Mouse (Mus musculus) adrenal gland, postnatal 25 days (tissue): ENCODE results near the gene G430095P16Rik. TPM values are rescaled to one million over a fixed set of nuclear protein-coding genes. Genes with fewer than 3 reads are reported as not detected.

ENCODE experiments used
- DNase-seq: peaks from one replicate; pipeline ENCODE4 v3.0.0; 2021; ENCODE audit warnings: mixed read lengths
- total RNA-seq: library from RNA; stranded (reverse); gene quantifications from 2 replicates; pipeline ENCODE4 v1.2.3, GENCODE M21; 2021

The G430095P16Rik gene
- total RNA-seq, 1 experiment from 2014 or later: not detected

- no peak for DNase-seq
Measured at GRCm38 (mm10) chr8:84724683-84725082, 1.9 kb downstream of the G430095P16Rik start.

GRCm38 (mm10) chr8:84725246-84725940, 2.6 kb downstream of the G430095P16Rik start:
- DNase-seq: no peak

GRCm38 (mm10) chr8:84725941-84726259, 3.1 kb downstream of the G430095P16Rik start:
- DNase-seq: no peak

GRCm38 (mm10) chr8:84728474-84728873, 5.7 kb downstream of the G430095P16Rik start:
- no peak for DNase-seq

GRCm38 (mm10) chr8:84729921-84730362, 7.1 kb downstream of the G430095P16Rik start:
- no peak for DNase-seq

- no peak for DNase-seq
Measured at GRCm38 (mm10) chr8:84730541-84731370, 7.9 kb downstream of the G430095P16Rik start.

GRCm38 (mm10) chr8:84731371-84732177, 8.8 kb downstream of the G430095P16Rik start:
- no peak for DNase-seq

GRCm38 (mm10) chr8:84732545-84732944, 9.7 kb downstream of the G430095P16Rik start:
- DNase-seq: no peak

- DNase-seq: no peak
Measured at GRCm38 (mm10) chr8:84732996-84733395, 10.2 kb downstream of the G430095P16Rik start.

- DNase-seq: no peak
Measured at GRCm38 (mm10) chr8:84733959-84734358, 11.2 kb downstream of the G430095P16Rik start.

GRCm38 (mm10) chr8:84734680-84735079, 11.9 kb downstream of the G430095P16Rik start:
- no peak for DNase-seq

- DNase-seq: no peak
Measured at GRCm38 (mm10) chr8:84735597-84735996, 12.8 kb downstream of the G430095P16Rik start.

- no peak for DNase-seq
Measured at GRCm38 (mm10) chr8:84736521-84736920, 13.7 kb downstream of the G430095P16Rik start.

- peak; percentile 73 for DNase-seq
Measured at GRCm38 (mm10) chr8:84737608-84738007, 14.8 kb downstream of the G430095P16Rik start.

- DNase-seq: no peak
Measured at GRCm38 (mm10) chr8:84738266-84738665, 15.5 kb downstream of the G430095P16Rik start.

- no peak for DNase-seq
Measured at GRCm38 (mm10) chr8:84738715-84739400, 16.1 kb downstream of the G430095P16Rik start.

- DNase-seq: no peak
Measured at GRCm38 (mm10) chr8:84739401-84739742, 16.6 kb downstream of the G430095P16Rik start.

- DNase-seq: no peak
Measured at GRCm38 (mm10) chr8:84740895-84741843, 18.4 kb downstream of the G430095P16Rik start.

GRCm38 (mm10) chr8:84742171-84743053, 19.6 kb downstream of the G430095P16Rik start:
- DNase-seq: no peak

- no peak for DNase-seq
Measured at GRCm38 (mm10) chr8:84743054-84743415, 20.2 kb downstream of the G430095P16Rik start.
